Mouse (Mus musculus) forebrain, embryonic 13.5 days (tissue): ENCODE results near the gene Ndufs1. TPM values are rescaled to one million over a fixed set of nuclear protein-coding genes. Genes with fewer than 3 reads are reported as not detected.

Source experiments
- ATAC-seq: fragments of 200-750 bp; cut with Nextera tagmentation; 2 replicates; pipeline ENCODE4 v1.8.0; 2017
- H3K27ac ChIP-seq: fragments of 300-500 bp; sonication (generic); 2 replicates; pipeline ENCODE4 v1.5.1; 2015; ENCODE audit warnings: inconsistent platforms, mild to moderate bottlenecking, moderate library complexity
- H3K27me3 ChIP-seq: fragments of 300-500 bp; sonication (generic); 2 replicates; pipeline ENCODE4 v1.6.1; 2015; ENCODE audit warnings: mild to moderate bottlenecking, inconsistent platforms
- H3K36me3 ChIP-seq: fragments of 300-500 bp; sonication (generic); 2 replicates; pipeline ENCODE4 v1.6.1; 2015; ENCODE audit warnings: mild to moderate bottlenecking, inconsistent platforms; ENCODE audit not compliant: poor library complexity, severe bottlenecking
- H3K4me1 ChIP-seq: fragments of 300-500 bp; sonication (generic); 2 replicates; pipeline ENCODE4 v1.6.1; 2015; ENCODE audit warnings: inconsistent platforms
- H3K4me2 ChIP-seq: fragments of 300-500 bp; sonication (generic); 2 replicates; pipeline ENCODE4 v1.6.1; 2015; ENCODE audit warnings: inconsistent platforms, mild to moderate bottlenecking, moderate library complexity
- H3K4me3 ChIP-seq: fragments of 300-500 bp; sonication (generic); 2 replicates; pipeline ENCODE4 v1.5.1; 2015; ENCODE audit warnings: mild to moderate bottlenecking, inconsistent platforms
- H3K9ac ChIP-seq: fragments of 300-500 bp; sonication (generic); 2 replicates; pipeline ENCODE4 v1.6.1; 2015; ENCODE audit warnings: mild to moderate bottlenecking, inconsistent platforms
- H3K9me3 ChIP-seq: fragments of 300-500 bp; sonication (generic); replicated peaks from 2 replicates; pipeline ENCODE4 v1.6.1; 2016; ENCODE audit warnings: inconsistent platforms
- WGBS: fragments of 180-500 bp; shearing (Covaris S2); methylation state at CpG from one replicate; pipeline ENCODE4 v1.1.7; 2015; 5-methylcytosine and 5-hydroxymethylcytosine counted together
- polyA plus RNA-seq: library from polyadenylated mRNA; unstranded; fragments of >200 nt; fragmentation: Nextera tagmentation; extraction: Ambion mirVana; gene quantifications from 2 replicates; pipeline ENCODE4 v1.2.1, GENCODE M21; 2015

Gene Ndufs1
- polyA plus RNA-seq: 119 and 129 TPM in 2 replicates

- peak; percentile 91 for ATAC-seq
- Histone ChIP-seq H3K27me3 (no peaks in the 10 kb centered on the region), H3K4me2 (peak within 1 kb of the TSS; percentile 79), H3K27ac (peak within 1 kb of the TSS; percentile 77), H3K4me3 (peak within 1 kb of the TSS; percentile 93), H3K9me3 (no peaks in the 10 kb centered on the region), H3K9ac (peak within 1 kb of the TSS; percentile 96), H3K4me1 (peaks cover 31% of the 10 kb centered on the region), H3K36me3 (peaks cover 28% of the 10 kb centered on the region)
- under 1% methylated on average over 72 of the region's 72 CpGs for WGBS
Measured at GRCm38 (mm10) chr1:63176604-63177421, at the start of gene Ndufs1, which contains the start of gene Eef1b2. TSS of gene Ndufs1 (minus strand) at chr1:63176833. TSS of gene Eef1b2 (plus strand) at chr1:63176825.

DNA sequence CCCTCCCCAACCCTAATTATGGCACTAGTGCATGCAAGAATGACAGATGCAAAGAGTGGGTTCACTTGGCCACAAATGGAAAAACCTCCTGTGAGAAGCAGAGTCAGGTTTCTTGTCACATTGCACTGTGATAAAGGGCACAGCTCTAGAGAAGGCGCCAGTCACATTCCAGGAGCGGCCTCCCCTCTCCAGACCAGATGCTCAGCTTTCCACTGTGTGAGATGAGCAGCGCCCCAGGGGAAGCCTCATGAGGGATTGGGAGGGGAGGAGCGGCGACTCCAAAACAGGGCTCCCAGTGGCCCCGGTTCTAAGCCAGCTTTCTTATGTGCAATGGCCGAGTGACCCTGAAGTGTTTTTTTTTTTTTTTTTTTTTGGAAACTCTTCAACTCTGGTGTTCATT, 49.3 kb upstream of the Ndufs1 start:
- Histone ChIP-seq H3K27ac (no peak overlapping the region), H3K36me3 (no peaks in the 10 kb centered on the region), H3K4me3 (no peak overlapping the region), H3K9me3 (no peaks in the 10 kb centered on the region), H3K9ac (no peak overlapping the region), H3K4me1 (no peaks in the 10 kb centered on the region), H3K27me3 (no peaks in the 10 kb centered on the region), H3K4me2 (no peak overlapping the region)
- WGBS: 14% methylated on average over 7 of the region's 7 CpGs
- ATAC-seq: no peak

DNA sequence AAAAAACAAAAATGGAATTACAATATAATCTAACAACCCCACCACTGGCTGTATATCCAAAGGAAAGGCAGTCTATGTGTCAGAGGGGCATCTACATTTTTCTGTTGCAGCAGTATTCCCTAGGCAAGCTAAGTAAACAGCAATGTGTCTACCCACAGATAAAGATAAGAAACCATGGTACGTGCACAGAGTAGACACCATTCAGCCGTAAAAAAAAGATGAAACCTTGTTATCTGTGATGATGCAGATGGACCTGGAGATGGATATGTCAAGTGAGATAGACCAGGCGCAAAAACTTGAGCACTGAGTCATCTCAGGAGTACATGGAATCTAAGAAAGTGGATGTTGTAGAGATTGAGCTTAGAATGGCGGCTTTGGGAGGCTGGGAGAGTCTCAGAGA, 48.4 kb upstream of the Ndufs1 start:
- H3K36me3 ChIP-seq: no peaks in the 10 kb centered on the region
- H3K9ac ChIP-seq: no peak overlapping the region
- H3K27me3 ChIP-seq: no peaks in the 10 kb centered on the region
- H3K4me3 ChIP-seq: no peak overlapping the region
- ATAC-seq: no peak
- 93% methylated on average over 4 of the region's 4 CpGs for WGBS
- H3K27ac ChIP-seq: no peak overlapping the region
- no peaks in the 10 kb centered on the region for H3K9me3 ChIP-seq
- no peak overlapping the region for H3K4me2 ChIP-seq
- H3K4me1 ChIP-seq: no peaks in the 10 kb centered on the region

DNA sequence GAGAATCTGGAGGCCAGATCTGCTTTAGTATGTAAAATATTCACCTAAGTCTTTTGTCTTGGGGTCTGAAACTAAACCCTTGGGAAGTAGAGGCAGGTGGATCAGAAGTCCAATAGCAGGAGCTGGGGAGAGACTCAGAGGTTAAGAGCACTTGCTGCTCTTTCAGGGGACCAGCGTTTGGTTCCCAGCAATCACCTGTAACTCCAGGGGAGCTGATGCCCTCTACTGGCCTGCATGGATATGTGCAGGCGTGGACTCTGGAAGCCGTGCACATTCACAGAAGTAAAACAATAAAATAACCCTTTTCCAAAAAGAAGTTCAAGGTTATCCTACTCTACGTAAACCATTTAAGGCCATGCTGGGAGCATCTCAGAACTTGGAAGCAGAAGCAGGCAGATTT, 42.6 kb upstream of the Ndufs1 start:
- H3K4me1 ChIP-seq: peaks cover 6% of the 10 kb centered on the region; the same call in 1 of the 2 replicates
- no peak overlapping the region for H3K4me3 ChIP-seq
- H3K9ac ChIP-seq: no peak overlapping the region
- no peak overlapping the region for H3K27ac ChIP-seq
- no peaks in the 10 kb centered on the region for H3K36me3 ChIP-seq
- H3K4me2 ChIP-seq: no peak overlapping the region
- no peak for ATAC-seq
- H3K9me3 ChIP-seq: no peaks in the 10 kb centered on the region; the same call in 1 of the 2 replicates
- 95% methylated on average over 4 of the region's 4 CpGs for WGBS
- peaks cover 5% of the 10 kb centered on the region; the same call in 1 of the 2 replicates for H3K27me3 ChIP-seq

DNA sequence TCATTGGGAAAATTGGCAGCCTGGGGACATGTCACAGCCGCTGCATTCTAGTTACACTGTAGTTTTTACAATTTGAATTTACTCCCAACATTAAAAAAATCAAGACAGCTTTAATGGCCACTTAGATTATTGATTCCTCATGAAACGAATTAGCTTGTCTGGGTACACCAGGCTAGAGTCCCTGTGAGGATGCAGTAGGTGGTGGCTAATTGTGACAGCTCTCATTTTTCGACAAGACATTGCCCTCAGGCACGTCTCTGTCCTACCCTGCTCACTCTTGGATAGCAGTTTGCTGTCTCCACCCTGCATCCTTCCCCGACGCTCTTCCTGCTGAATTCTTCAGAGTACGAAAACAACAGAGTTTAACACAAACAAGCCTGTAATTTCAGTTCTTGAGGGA, 38.0 kb upstream of the Ndufs1 start:
- 52% methylated on average over 7 of the region's 7 CpGs for WGBS
- no peak overlapping the region for H3K27ac ChIP-seq
- no peaks in the 10 kb centered on the region; the same call in 1 of the 2 replicates for H3K9me3 ChIP-seq
- ATAC-seq: no peak
- H3K9ac ChIP-seq: no peak overlapping the region
- H3K4me2 ChIP-seq: no peak overlapping the region
- H3K4me1 ChIP-seq: peaks cover 15% of the 10 kb centered on the region
- no peaks in the 10 kb centered on the region for H3K36me3 ChIP-seq
- H3K27me3 ChIP-seq: peaks cover 5% of the 10 kb centered on the region; the same call in 1 of the 2 replicates
- H3K4me3 ChIP-seq: no peak overlapping the region

DNA sequence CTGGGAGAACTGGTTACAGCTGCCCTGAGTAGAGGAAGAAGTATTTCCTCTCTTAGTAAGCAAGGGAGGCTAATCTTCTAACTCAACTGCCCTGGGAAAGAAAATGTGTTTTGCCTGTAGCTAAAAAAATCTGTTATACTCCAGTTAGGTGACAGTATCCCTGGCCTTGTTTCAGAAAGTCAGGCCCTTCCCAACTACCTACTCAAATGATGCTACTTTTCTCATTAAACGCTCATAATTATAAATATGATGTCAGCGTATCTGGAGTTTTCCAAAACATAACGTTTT, 37.6 kb upstream of the Ndufs1 start, which contains the start of gene Gpr1:
TSS of gene Gpr1 (minus strand) at position 273 of the 288 bp plus-strand sequence.
- no peak for ATAC-seq
- peak within 1 kb of the TSS; percentile 20 for H3K4me3 ChIP-seq
- no peaks in the 10 kb centered on the region for H3K36me3 ChIP-seq
- WGBS: 35% methylated on average over 3 of the region's 3 CpGs
- H3K27me3 ChIP-seq: peaks cover 5% of the 10 kb centered on the region; the same call in 1 of the 2 replicates
- H3K27ac ChIP-seq: no peak within 1 kb of the TSS
- H3K9ac ChIP-seq: peak within 1 kb of the TSS; percentile 51
- peak within 1 kb of the TSS; percentile 49 for H3K4me2 ChIP-seq
- H3K9me3 ChIP-seq: no peaks in the 10 kb centered on the region; the same call in 1 of the 2 replicates
- peaks cover 15% of the 10 kb centered on the region for H3K4me1 ChIP-seq

DNA sequence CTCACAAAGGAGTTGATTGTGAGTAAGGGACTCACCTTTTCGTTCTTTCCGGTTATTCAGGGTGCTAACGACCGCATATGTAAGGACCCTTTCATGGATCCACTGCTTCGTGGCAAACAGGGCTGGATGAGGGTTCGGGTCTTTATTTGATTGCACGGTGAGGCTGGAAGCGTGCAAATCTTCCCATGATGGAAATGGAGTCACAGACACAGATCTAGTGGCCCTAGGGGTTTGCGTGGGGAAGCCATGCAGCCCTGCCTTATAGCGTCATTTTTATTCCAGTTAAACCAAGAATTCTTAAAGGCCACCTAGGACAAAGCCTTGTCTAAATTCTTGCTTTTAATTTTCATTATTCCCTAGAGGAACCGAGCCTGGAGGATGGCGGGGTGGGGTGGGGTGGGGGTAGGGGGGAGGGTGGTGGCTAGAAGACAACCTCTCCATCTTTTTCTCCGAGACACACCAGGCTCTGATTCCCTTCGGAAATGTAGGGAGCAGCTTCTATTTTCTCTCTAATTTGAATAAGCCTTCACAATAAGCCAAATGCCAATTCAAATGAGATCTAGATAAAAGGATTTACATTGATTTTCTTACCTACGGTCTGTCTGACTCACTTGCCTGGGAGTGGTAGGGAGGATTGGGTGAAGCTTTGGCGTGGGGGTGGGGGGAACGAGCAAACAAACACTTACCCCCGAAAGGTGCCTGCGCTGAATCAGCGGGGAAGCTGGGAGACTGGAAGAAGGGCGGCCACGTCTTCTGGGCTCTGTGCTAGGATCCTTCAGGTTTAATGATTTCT, 37.0 kb upstream of the Ndufs1 start:
- 14% methylated on average over 22 of the region's 22 CpGs for WGBS
- no peak for ATAC-seq
- H3K4me3 ChIP-seq: peak overlapping the region; percentile 20

DNA sequence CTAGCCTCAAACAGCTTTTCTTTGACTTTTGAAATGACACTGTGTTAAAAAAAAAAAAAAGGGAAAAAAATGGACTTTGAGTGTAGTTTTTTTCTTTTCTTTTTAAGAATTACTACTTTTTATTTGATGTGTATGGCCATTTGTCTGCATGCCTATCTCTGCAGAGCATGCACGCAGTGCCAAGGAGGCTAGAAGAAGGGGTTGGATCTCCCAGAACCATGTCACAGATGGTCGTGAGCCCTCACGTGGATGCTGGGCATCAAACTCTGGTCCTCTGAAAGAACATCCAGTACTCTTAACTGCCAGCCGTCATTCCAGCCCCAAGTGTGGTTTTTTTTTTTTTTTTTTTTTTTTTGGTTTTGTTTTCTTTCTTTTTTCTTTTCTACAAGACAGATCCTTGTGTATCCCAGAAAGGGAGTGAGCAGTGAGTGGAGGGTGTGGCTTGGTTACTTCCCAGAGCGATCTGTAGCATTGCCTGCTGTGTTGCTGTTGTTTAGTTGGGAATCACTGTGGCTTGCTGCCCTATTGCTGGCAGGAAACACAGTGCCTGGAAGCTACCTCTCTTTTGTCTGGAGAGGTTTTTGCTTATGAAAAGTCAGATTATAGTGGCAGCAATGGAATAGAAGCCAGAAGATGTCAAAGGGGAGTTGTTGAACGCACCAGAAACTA, 33.4 kb upstream of the Ndufs1 start:
- 13% methylated on average over 6 of the region's 6 CpGs for WGBS
- no peak for ATAC-seq

More for the DNA sequence above, 37.0 kb upstream of the Ndufs1 start:
- Histone ChIP-seq H3K4me1 (peaks cover 15% of the 10 kb centered on the region), H3K36me3 (no peaks in the 10 kb centered on the region), H3K27ac (no peak overlapping the region), H3K9ac (peak overlapping the region; percentile 51), H3K9me3 (no peaks in the 10 kb centered on the region), H3K27me3 (peaks cover 5% of the 10 kb centered on the region; the same call in 1 of the 2 replicates), H3K4me2 (peak overlapping the region; percentile 49)

DNA sequence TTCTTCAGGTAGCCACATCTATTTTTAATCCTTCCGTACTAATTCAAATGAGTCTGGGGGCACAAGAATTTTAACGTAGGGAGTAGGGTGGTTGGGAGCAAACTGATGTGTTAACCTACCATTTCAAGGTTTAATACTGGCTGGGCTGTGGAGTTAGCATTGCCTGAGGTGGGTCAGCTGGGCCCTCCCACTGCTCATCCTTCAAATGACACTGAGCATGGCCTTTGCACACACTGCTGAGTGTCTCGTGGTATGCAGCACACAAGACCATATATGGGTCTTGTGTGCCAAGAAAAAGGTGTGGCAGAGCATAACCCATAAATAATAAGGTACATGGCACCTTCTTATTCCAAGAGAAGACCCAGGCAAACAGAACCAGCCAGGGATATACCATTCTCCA, 31.0 kb upstream of the Ndufs1 start:
- no peaks in the 10 kb centered on the region for H3K27me3 ChIP-seq
- WGBS: 86% methylated on average over 3 of the region's 3 CpGs
- H3K4me3 ChIP-seq: no peak overlapping the region
- ATAC-seq: no peak
- peaks cover 24% of the 10 kb centered on the region for H3K4me1 ChIP-seq
- H3K27ac ChIP-seq: no peak overlapping the region
- H3K4me2 ChIP-seq: no peak overlapping the region
- H3K36me3 ChIP-seq: no peaks in the 10 kb centered on the region
- no peaks in the 10 kb centered on the region for H3K9me3 ChIP-seq
- no peak overlapping the region for H3K9ac ChIP-seq

More for the DNA sequence above, 33.4 kb upstream of the Ndufs1 start:
- Histone ChIP-seq H3K36me3 (no peaks in the 10 kb centered on the region), H3K4me2 (no peak overlapping the region), H3K27me3 (peaks cover 4% of the 10 kb centered on the region; the same call in 1 of the 2 replicates), H3K4me1 (peaks cover 19% of the 10 kb centered on the region), H3K4me3 (no peak overlapping the region), H3K9me3 (no peaks in the 10 kb centered on the region), H3K9ac (no peak overlapping the region), H3K27ac (no peak overlapping the region)

DNA sequence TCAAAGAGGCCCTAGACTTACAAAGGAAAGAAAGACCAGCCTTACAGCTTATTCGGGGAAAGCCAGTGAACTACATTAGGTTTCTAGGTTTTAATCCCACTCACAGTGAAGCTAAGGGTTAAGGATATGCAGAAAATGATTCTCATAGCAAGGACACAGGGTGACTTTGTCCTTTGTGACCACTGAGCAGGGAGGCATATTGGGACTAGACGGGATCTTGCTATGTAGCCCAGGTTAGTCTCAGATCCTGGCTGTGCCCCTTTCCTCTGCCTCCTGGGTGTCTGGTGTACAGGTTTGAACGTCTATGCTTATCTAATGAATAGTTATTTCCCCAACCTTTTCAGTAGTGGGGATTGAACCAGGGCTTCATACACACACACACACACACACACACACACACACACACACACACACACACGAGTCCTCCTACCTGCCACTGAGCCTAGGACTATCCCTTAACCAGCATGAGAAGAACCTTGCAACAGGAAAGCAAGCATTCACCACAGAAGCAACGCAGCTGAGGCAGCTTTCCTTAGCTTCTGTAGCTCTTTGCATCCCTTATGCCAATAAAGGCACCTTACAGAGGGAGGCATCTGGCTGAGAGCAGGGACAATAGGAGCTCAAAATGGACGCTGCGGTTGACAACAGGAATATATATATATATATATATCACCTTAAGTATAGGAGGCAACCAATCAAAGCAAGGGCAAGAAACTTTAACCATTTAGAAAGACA, 28.2 kb upstream of the Ndufs1 start:
- Histone ChIP-seq H3K4me2 (no peak overlapping the region), H3K27ac (peak overlapping the region; percentile 80), H3K36me3 (no peaks in the 10 kb centered on the region), H3K9me3 (peaks cover 6% of the 10 kb centered on the region), H3K4me3 (no peak overlapping the region), H3K9ac (no peak overlapping the region), H3K4me1 (peaks cover 24% of the 10 kb centered on the region), H3K27me3 (no peaks in the 10 kb centered on the region)
- ATAC-seq: peak; percentile 22; the same call in 1 of the 2 replicates
- 9% methylated on average over 7 of the region's 7 CpGs for WGBS

DNA sequence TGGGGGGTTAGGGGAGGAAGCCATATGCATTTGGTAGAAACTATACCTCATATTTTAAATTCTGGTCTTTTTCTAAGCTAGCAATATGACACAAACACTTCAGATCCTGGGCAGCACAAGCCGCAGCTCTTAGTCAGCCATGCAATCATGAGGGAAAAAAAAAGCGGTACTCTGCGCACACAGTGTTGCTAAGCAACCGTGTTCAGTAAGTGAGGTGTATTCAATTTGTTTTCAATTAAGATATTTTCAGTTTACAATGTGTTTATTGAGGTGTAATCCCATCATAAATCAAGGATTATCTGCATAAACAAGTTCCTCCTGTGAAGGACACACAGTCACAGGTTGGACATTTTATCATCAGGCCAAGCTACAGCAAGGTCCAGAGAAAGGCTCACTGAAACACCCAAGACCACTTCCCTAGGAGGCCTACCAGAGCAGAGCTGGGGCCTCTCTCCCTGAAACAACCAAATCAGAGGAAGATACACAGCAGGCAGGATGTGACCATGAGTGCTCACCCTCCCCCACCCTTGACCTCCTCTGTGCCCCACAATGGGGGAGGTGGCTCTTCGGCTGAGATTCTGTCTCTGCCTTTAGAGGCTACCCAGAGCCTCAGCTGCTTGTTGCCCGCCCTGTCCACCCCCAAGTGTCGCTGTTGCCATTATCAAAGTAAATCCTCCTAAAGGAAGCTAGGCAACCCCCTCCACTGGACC, 27.5 kb upstream of the Ndufs1 start:
- Histone ChIP-seq H3K9me3 (peaks cover 9% of the 10 kb centered on the region), H3K4me3 (no peak overlapping the region), H3K4me1 (peaks cover 24% of the 10 kb centered on the region), H3K27ac (peak overlapping the region; percentile 80), H3K4me2 (peak overlapping the region; percentile 14), H3K9ac (no peak overlapping the region), H3K27me3 (no peaks in the 10 kb centered on the region), H3K36me3 (no peaks in the 10 kb centered on the region)
- ATAC-seq: peak; percentile 86
- 7% methylated on average over 7 of the region's 7 CpGs for WGBS
